Mouse (Mus musculus): Measurements from ENCODE around the gene Hacd2. TPM values are rescaled to one million over a fixed set of nuclear protein-coding genes. Genes with fewer than 3 reads are reported as not detected.

Gene Hacd2
- polyA plus RNA-seq, 1 experiment from 2014 or later: 47.8 TPM

GRCm38 (mm10) chr16:35067095-35067494 is 44.9 kb downstream of the Hacd2 start:
- Histone ChIP-seq H3K4me3 (no peak overlapping the region), H3K9ac (no peak overlapping the region), H3K4me2 (replicated peaks) (no peak overlapping the region), H3K4me1 (peaks cover 9% of the 10 kb centered on the region; the same call in 1 of the 2 replicates), H3K27me3 (replicated peaks) (no peaks in the 10 kb centered on the region), H3K9me3 (no peaks in the 10 kb centered on the region), H3K27ac (no peak overlapping the region), H3K36me3 (no peaks in the 10 kb centered on the region)
- 66% methylated on average over 8 of the region's 8 CpGs for WGBS
- ATAC-seq (ENCODE audit: low FRiP score, low read depth): no peak

DNA sequence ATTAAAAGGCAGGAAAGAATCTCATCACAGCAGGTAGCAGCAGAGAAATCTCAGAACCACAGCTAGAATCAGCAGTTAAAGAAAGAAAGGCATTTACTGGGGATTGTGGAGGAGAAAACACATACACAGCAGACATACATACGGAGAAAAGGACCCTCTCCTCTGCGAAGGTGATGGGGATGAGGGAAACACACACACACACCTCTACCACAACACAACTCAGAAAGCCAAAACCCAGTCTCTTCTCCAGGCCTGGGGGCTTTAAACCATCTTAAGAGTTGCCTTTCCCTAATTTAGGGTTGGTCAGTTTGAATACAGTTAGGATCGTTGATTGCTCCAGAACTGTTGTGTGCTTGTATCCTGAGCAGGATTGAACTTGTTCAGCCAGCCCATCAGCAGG is 45.4 kb downstream of the Hacd2 start:
- Histone ChIP-seq H3K4me3 (no peak overlapping the region), H3K4me2 (replicated peaks) (no peak overlapping the region), H3K9me3 (no peaks in the 10 kb centered on the region), H3K27me3 (replicated peaks) (no peaks in the 10 kb centered on the region), H3K9ac (no peak overlapping the region), H3K4me1 (peaks cover 9% of the 10 kb centered on the region; the same call in 1 of the 2 replicates), H3K36me3 (no peaks in the 10 kb centered on the region), H3K27ac (no peak overlapping the region)
- ATAC-seq (ENCODE audit: low FRiP score, low read depth): no peak
- WGBS: 91% methylated on average over 3 of the region's 3 CpGs

DNA sequence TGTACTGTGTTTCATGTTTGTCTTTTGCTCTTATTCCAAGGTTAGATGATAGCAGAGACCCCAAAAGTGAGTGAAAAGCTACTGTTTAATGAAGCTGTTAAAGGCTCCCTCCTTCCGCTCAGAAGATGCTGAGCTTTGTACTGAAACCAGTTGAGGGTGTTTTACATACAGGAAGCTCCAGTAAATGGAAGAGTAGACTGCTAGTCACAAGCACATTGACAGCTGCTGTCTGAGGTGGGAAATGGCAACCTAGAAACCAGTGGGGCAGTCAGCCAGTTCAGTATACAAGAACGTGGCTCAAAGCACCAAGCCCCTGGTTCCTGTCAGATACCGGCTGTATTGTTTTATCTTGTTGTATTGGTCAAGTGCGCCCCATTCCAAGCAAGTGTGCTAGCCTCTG is 46.7 kb downstream of the Hacd2 start:
- ATAC-seq (ENCODE audit: low FRiP score, low read depth): no peak
- Histone ChIP-seq H3K27ac (no peak overlapping the region), H3K4me1 (peaks cover 9% of the 10 kb centered on the region; the same call in 1 of the 2 replicates), H3K4me3 (no peak overlapping the region), H3K27me3 (replicated peaks) (no peaks in the 10 kb centered on the region), H3K9ac (no peak overlapping the region), H3K9me3 (no peaks in the 10 kb centered on the region), H3K4me2 (replicated peaks) (no peak overlapping the region), H3K36me3 (no peaks in the 10 kb centered on the region)
- WGBS: 94% methylated on average over 4 of the region's 4 CpGs

- Histone ChIP-seq H3K27me3 (replicated peaks) (no peaks in the 10 kb centered on the region), H3K9ac (no peak overlapping the region)
Measured at GRCm38 (mm10) chr16:35074436-35074835, 52.2 kb downstream of the Hacd2 start.

DNA sequence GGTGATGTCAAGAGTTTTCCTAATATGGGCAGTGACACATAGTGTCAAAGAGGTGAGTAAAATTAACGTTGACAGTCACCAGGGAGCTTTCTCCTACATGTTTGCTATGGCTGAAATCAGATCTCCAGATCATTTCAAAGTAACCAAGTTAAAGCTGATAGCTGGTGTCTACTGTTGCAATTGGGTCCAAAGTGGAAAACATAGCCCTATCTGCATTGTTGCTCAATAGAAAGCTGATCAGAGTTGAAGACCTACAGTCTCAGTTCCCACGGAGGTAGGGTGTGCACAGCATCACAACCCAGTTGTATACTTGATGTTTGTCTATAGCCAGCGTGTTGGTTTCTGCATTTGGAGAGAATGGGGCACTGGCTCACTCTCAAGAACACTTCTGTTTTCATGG is 53.4 kb downstream of the Hacd2 start:
- no peaks in the 10 kb centered on the region for H3K9me3 ChIP-seq

More at GRCm38 (mm10) chr16:35074436-35074835, 52.2 kb downstream of the Hacd2 start:
- Histone ChIP-seq H3K36me3 (peaks cover 5% of the 10 kb centered on the region; the same call in 1 of the 2 replicates), H3K27ac (no peak overlapping the region), H3K9me3 (no peaks in the 10 kb centered on the region), H3K4me1 (no peaks in the 10 kb centered on the region), H3K4me2 (replicated peaks) (no peak overlapping the region), H3K4me3 (no peak overlapping the region)
- ATAC-seq (ENCODE audit: low FRiP score, low read depth): no peak

DNA sequence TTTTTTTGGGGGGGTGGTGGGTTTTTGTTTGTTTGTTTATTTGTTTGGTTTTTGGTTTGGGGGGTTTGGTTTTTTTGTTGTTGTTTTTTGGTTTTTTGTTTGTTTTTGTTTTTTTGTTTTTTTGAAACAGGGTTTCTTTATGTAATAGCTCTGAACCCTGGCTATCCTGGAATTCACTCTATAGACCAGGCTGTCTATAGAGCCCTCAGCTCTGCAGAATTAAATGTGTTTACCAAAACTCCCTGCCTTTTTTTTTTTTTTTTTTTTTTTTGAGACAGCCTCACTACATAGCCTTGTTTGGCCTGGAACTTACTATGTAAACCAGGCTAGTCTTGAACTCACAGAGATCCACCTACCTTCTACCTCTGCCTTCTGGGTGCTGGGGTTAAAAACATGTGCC is 71.3 kb downstream of the Hacd2 start:
- H3K4me3 ChIP-seq: no peak overlapping the region
- H3K9ac ChIP-seq: no peak overlapping the region
- no peaks in the 10 kb centered on the region for H3K9me3 ChIP-seq
- 0 out of 2 replicates have a peak, but pooled peaks cover 4% of the 10 kb centered on the region for H3K4me1 ChIP-seq
- no peak for ATAC-seq (ENCODE audit: low FRiP score, low read depth)
- H3K27me3 ChIP-seq (replicated peaks): no peaks in the 10 kb centered on the region
- H3K4me2 ChIP-seq (replicated peaks): no peak overlapping the region
- H3K36me3 ChIP-seq: 0 out of 2 replicates have a peak, but pooled peaks cover 8% of the 10 kb centered on the region
- no peak overlapping the region for H3K27ac ChIP-seq

More for the DNA sequence above, 53.4 kb downstream of the Hacd2 start:
- H3K4me3 ChIP-seq: no peak overlapping the region
- no peak overlapping the region for H3K27ac ChIP-seq
- no peaks in the 10 kb centered on the region for H3K4me1 ChIP-seq
- no peak overlapping the region for H3K9ac ChIP-seq
- no peak overlapping the region for H3K4me2 ChIP-seq (replicated peaks)
- H3K27me3 ChIP-seq (replicated peaks): no peaks in the 10 kb centered on the region
- H3K36me3 ChIP-seq: peaks cover 5% of the 10 kb centered on the region; the same call in 1 of the 2 replicates
- 93% methylated on average over 3 of the region's 3 CpGs for WGBS
- ATAC-seq (ENCODE audit: low FRiP score, low read depth): no peak

GRCm38 (mm10) chr16:35097870-35098530 is 75.8 kb downstream of the Hacd2 start:
- Histone ChIP-seq H3K27me3 (replicated peaks) (no peaks in the 10 kb centered on the region), H3K9ac (no peak overlapping the region), H3K36me3 (0 out of 2 replicates have a peak, but pooled peaks cover 8% of the 10 kb centered on the region), H3K4me2 (replicated peaks) (no peak overlapping the region), H3K27ac (no peak overlapping the region), H3K4me3 (no peak overlapping the region), H3K4me1 (0 out of 2 replicates have a peak, but pooled peaks cover 4% of the 10 kb centered on the region), H3K9me3 (no peaks in the 10 kb centered on the region)
- ATAC-seq (ENCODE audit: low FRiP score, low read depth): no peak
- WGBS: 97% methylated on average over 3 of the region's 3 CpGs

GRCm38 (mm10) chr16:35101751-35102420 is 79.7 kb downstream of the Hacd2 start:
- no peak overlapping the region for H3K4me2 ChIP-seq (replicated peaks)
- no peak overlapping the region for H3K27ac ChIP-seq
- H3K9me3 ChIP-seq: no peaks in the 10 kb centered on the region
- H3K4me3 ChIP-seq: no peak overlapping the region
- no peak for ATAC-seq (ENCODE audit: low FRiP score, low read depth)
- H3K36me3 ChIP-seq: 0 out of 2 replicates have a peak, but pooled peaks cover 7% of the 10 kb centered on the region
- no peaks in the 10 kb centered on the region for H3K27me3 ChIP-seq (replicated peaks)
- 77% methylated on average over 12 of the region's 12 CpGs for WGBS
- H3K4me1 ChIP-seq: no peaks in the 10 kb centered on the region
- H3K9ac ChIP-seq: no peak overlapping the region

- ATAC-seq (ENCODE audit: low FRiP score, low read depth): no peak
- Histone ChIP-seq H3K4me2 (replicated peaks) (no peak overlapping the region), H3K27me3 (replicated peaks) (no peaks in the 10 kb centered on the region), H3K27ac (no peak overlapping the region), H3K36me3 (0 out of 2 replicates have a peak, but pooled peaks cover 7% of the 10 kb centered on the region), H3K4me1 (no peaks in the 10 kb centered on the region), H3K4me3 (no peak overlapping the region), H3K9me3 (no peaks in the 10 kb centered on the region), H3K9ac (no peak overlapping the region)
- WGBS: 85% methylated on average over 7 of the region's 7 CpGs
Measured at GRCm38 (mm10) chr16:35102866-35103620, 80.8 kb downstream of the Hacd2 start.

DNA sequence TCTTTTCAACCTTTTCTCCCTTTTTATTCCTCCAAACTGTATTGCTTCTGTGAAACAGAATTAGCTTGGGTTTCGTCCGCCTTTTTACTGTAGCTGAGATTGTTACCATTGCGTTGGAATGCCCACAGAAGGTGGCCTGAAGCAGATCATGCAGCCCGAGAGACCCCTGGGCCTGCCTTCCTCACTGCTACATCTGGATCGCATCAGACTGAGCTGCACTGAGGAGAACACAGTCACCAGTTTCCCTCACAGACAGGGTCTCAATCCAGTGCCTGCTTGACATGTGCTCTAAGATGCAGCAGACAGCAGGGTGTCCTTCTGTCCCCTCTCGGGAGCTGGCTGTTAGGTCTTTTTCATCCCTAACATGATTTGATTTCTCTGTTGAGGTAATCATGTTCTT is 85.8 kb downstream of the Hacd2 start:
- peaks cover 7% of the 10 kb centered on the region for H3K4me1 ChIP-seq
- H3K9me3 ChIP-seq: no peaks in the 10 kb centered on the region
- no peaks in the 10 kb centered on the region for H3K27me3 ChIP-seq (replicated peaks)
- no peak overlapping the region for H3K9ac ChIP-seq
- no peak overlapping the region for H3K27ac ChIP-seq
- no peak overlapping the region for H3K4me3 ChIP-seq
- WGBS: 69% methylated on average over 6 of the region's 6 CpGs
- H3K4me2 ChIP-seq (replicated peaks): no peak overlapping the region
- no peak for ATAC-seq (ENCODE audit: low FRiP score, low read depth)
- H3K36me3 ChIP-seq: 0 out of 2 replicates have a peak, but pooled peaks cover 10% of the 10 kb centered on the region

GRCm38 (mm10) chr16:35109156-35109555 is 86.9 kb downstream of the Hacd2 start:
- Histone ChIP-seq H3K27ac (no peak overlapping the region), H3K4me1 (peaks cover 7% of the 10 kb centered on the region), H3K9me3 (no peaks in the 10 kb centered on the region), H3K27me3 (replicated peaks) (no peaks in the 10 kb centered on the region), H3K36me3 (0 out of 2 replicates have a peak, but pooled peaks cover 10% of the 10 kb centered on the region), H3K4me2 (replicated peaks) (no peak overlapping the region), H3K9ac (no peak overlapping the region), H3K4me3 (no peak overlapping the region)
- WGBS: 55% methylated on average over 8 of the region's 8 CpGs
- ATAC-seq (ENCODE audit: low FRiP score, low read depth): no peak

DNA sequence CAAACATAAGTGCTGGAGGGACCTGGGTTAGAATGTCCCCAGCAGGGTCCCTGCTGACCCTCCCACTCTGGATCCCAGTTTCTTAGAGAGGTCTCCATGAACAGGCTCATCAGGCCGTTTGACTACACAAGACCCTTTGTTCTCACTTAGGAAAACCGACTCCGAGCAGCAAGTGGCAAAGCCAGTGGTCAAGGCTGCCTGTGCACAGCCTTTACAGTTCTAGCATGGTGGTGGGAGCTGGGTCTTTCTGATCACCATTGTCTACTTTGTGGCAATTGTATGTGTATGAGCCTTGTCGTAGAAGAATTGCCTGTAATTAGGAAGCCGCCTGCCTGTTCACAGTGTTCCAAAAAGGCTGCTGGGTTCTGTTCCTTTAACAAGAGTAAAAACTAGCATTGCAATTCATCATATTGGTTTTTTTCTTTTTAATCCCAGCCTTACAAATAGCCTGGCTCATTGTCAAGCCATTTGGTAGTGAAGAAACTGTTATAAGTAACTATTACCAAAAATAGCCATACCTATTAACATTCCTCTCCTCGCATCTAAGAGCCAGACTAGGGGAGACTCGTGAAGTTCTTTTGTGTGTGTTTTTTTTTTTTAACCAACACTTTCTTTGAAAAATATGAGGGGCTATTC is 87.5 kb downstream of the Hacd2 start:
- no peak for ATAC-seq (ENCODE audit: low FRiP score, low read depth)
- Histone ChIP-seq H3K9me3 (no peaks in the 10 kb centered on the region), H3K4me2 (replicated peaks) (no peak overlapping the region), H3K4me1 (peaks cover 7% of the 10 kb centered on the region), H3K9ac (no peak overlapping the region), H3K36me3 (0 out of 2 replicates have a peak, but pooled peaks cover 7% of the 10 kb centered on the region), H3K4me3 (no peak overlapping the region), H3K27me3 (replicated peaks) (no peaks in the 10 kb centered on the region), H3K27ac (no peak overlapping the region)
- 30% methylated on average over 7 of the region's 7 CpGs for WGBS

All from neural tube, embryonic 12.5 days (tissue).